Mouse (Mus musculus) myocyte (in vitro differentiated cells): ENCODE results near the gene Tmem202.

Experiments
- MAX ChIP-seq: IDR thresholded peaks from one replicate; pipeline ENCODE4 v1.6.1; 2011; ENCODE audit warnings: low read depth, mild to moderate bottlenecking, control low read depth
- MYOD1 ChIP-seq, 3 experiments: IDR thresholded peaks; one replicate each; pipeline ENCODE4 v1.6.1; 2011; ENCODE audit warnings: control low read depth in 2 of 3, low read depth in 2 of 3, mild to moderate bottlenecking in 2 of 3, moderate library complexity in 1 of 3; ENCODE audit not compliant: insufficient read length in 2 of 3, control insufficient read depth in 1 of 3
- POLR2A ChIP-seq: IDR thresholded peaks from one replicate; pipeline ENCODE4 v1.6.1; 2011; ENCODE audit warnings: low read depth, mild to moderate bottlenecking, control low read depth, moderate library complexity; ENCODE audit not compliant: insufficient read length
- REST ChIP-seq: IDR thresholded peaks from one replicate; pipeline ENCODE4 v1.6.1; 2011; ENCODE audit warnings: mild to moderate bottlenecking, control low read depth, moderate library complexity; ENCODE audit not compliant: insufficient read depth, insufficient read length
- SRF ChIP-seq: IDR thresholded peaks from one replicate; pipeline ENCODE4 v1.6.1; 2011; ENCODE audit warnings: low read depth; ENCODE audit not compliant: control insufficient read depth, insufficient read length
- USF1 ChIP-seq: IDR thresholded peaks from one replicate; pipeline ENCODE4 v1.6.1; 2011; ENCODE audit warnings: low read depth, mild to moderate bottlenecking, control low read depth, moderate library complexity

DNA sequence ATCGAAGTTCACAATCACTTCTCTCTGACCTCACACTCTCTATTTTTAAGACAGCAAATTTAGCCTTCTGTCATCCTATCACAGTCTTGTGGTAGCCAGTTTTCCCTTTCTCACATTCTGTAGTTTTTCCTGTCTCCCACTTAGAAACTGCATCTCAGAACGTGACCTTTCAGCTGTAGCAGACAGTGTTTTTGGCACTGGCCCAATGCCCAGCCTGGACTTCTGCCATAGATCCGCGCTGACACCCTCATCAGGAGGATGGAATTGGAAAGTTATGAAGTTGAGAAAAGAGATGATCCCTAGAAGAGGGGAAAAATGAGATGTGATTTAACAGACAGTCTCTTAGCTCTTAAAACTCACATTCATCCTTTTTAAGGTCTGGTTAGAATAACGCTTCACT is 20.7 kb downstream of the Tmem202 start:
- TF ChIP-seq USF1 (no peak), POLR2A (no peak), MYOD1 (IDR thresholded peaks at IDR 0.05; ENCODE audit: control insufficient read depth in 1 of 3, insufficient read length in 2 of 3, low read depth in 2 of 3) (no peak), SRF (no peak), REST (no peak), MAX (no peak)
